Mouse (Mus musculus) liver, embryonic 12.5 days (tissue): ENCODE results near the gene Crmp1. TPM values are rescaled to one million over a fixed set of nuclear protein-coding genes. Genes with fewer than 3 reads are reported as not detected.

Experiments used
- ATAC-seq: fragments of 200-750 bp; cut with Nextera tagmentation; 2 replicates; pipeline ENCODE4 v1.8.0; 2017; ENCODE audit warnings: moderate number of reproducible peaks, mild to moderate bottlenecking, moderate library complexity
- H3K27ac ChIP-seq: fragments of 300-500 bp; sonication (generic); 2 replicates; pipeline ENCODE4 v1.5.1; 2016; ENCODE audit warnings: mild to moderate bottlenecking
- H3K27me3 ChIP-seq: fragments of 300-500 bp; sonication (generic); replicated peaks from 2 replicates; pipeline ENCODE4 v1.6.1; 2016; ENCODE audit warnings: mild to moderate bottlenecking, moderate library complexity
- H3K36me3 ChIP-seq: fragments of 300-500 bp; sonication (generic); 2 replicates; pipeline ENCODE4 v1.6.1; 2016; ENCODE audit warnings: mild to moderate bottlenecking, moderate library complexity
- H3K4me1 ChIP-seq: fragments of 300-500 bp; sonication (generic); 2 replicates; pipeline ENCODE4 v1.6.1; 2016
- H3K4me2 ChIP-seq: fragments of 300-500 bp; sonication (generic); 2 replicates; pipeline ENCODE4 v1.6.1; 2016; ENCODE audit warnings: mild to moderate bottlenecking, moderate library complexity
- H3K4me3 ChIP-seq: fragments of 300-500 bp; sonication (generic); 2 replicates; pipeline ENCODE4 v1.5.1; 2016; ENCODE audit warnings: mild to moderate bottlenecking, moderate library complexity
- H3K9ac ChIP-seq: fragments of 300-500 bp; sonication (generic); 2 replicates; pipeline ENCODE4 v1.6.1; 2016; ENCODE audit warnings: mild to moderate bottlenecking, moderate library complexity
- H3K9me3 ChIP-seq: fragments of 300-500 bp; sonication (generic); replicated peaks from 2 replicates; pipeline ENCODE4 v1.6.1; 2016; ENCODE audit warnings: mild to moderate bottlenecking, moderate library complexity
- WGBS: fragments of 180-500 bp; shearing (Covaris S2); methylation state at CpG from one replicate; pipeline ENCODE4 v1.1.7; 2016; ENCODE audit not compliant: insufficient replicate concordance; 5-methylcytosine and 5-hydroxymethylcytosine counted together
- polyA plus RNA-seq: library from polyadenylated mRNA; unstranded; fragments of >200 nt; fragmentation: Nextera tagmentation; extraction: Ambion mirVana; gene quantifications from 2 replicates; pipeline ENCODE4 v1.2.1, GENCODE M21; 2016

Crmp1 gene
- polyA plus RNA-seq, 1 experiment from 2014 or later, result 2.4 TPM

- no peak for ATAC-seq
- Histone ChIP-seq H3K4me2 (no peak overlapping the region), H3K4me1 (no peaks in the 10 kb centered on the region), H3K27me3 (no peaks in the 10 kb centered on the region), H3K36me3 (0 out of 2 replicates have a peak, but pooled peaks cover 3% of the 10 kb centered on the region), H3K9ac (no peak overlapping the region), H3K4me3 (no peak overlapping the region), H3K27ac (no peak overlapping the region), H3K9me3 (no peaks in the 10 kb centered on the region)
- 53% methylated on average over 3 of the region's 3 CpGs for WGBS
Observed at GRCm38 (mm10) chr5:37320174-37320573, 78.4 kb downstream of the Crmp1 start.

GRCm38 (mm10) chr5:37320761-37321160, 79.0 kb downstream of the Crmp1 start:
- H3K27ac ChIP-seq, result no peak overlapping the region
- H3K4me1 ChIP-seq, result no peaks in the 10 kb centered on the region
- H3K9ac ChIP-seq, result no peak overlapping the region
- no peaks in the 10 kb centered on the region for H3K9me3 ChIP-seq
- H3K36me3 ChIP-seq, result peaks cover 9% of the 10 kb centered on the region; the same call in 1 of the 2 replicates
- H3K4me3 ChIP-seq, result no peak overlapping the region
- 60% methylated on average over 4 of the region's 4 CpGs for WGBS
- H3K4me2 ChIP-seq, result no peak overlapping the region
- H3K27me3 ChIP-seq, result no peaks in the 10 kb centered on the region
- ATAC-seq, result no peak

DNA sequence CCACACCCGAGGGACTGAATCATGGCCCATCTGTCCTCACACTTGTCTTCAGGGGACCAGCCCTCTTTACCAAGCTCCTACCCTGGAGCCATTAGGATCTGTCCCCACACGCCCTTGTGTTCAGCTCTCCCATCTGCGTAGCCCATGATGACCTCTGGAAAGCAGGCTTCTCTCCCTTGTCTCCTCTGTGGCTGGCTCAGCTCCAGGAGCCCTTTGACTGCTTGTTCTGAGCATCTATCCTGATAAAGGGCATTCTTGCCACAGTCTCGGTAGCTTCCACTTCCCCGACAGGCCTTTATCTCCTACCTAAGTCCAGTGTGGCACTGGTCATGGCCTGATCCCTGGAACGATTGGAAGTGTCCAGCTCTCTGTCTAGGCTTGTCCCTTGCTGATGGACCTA, 84.9 kb downstream of the Crmp1 start:
- no peak overlapping the region for H3K4me2 ChIP-seq
- ATAC-seq, result no peak
- no peaks in the 10 kb centered on the region for H3K4me1 ChIP-seq
- peaks cover 13% of the 10 kb centered on the region for H3K36me3 ChIP-seq
- WGBS, result 72% methylated on average over 6 of the region's 6 CpGs
- H3K27me3 ChIP-seq, result no peaks in the 10 kb centered on the region
- H3K4me3 ChIP-seq, result no peak overlapping the region
- no peak overlapping the region for H3K9ac ChIP-seq
- H3K9me3 ChIP-seq, result no peaks in the 10 kb centered on the region
- H3K27ac ChIP-seq, result no peak overlapping the region

DNA sequence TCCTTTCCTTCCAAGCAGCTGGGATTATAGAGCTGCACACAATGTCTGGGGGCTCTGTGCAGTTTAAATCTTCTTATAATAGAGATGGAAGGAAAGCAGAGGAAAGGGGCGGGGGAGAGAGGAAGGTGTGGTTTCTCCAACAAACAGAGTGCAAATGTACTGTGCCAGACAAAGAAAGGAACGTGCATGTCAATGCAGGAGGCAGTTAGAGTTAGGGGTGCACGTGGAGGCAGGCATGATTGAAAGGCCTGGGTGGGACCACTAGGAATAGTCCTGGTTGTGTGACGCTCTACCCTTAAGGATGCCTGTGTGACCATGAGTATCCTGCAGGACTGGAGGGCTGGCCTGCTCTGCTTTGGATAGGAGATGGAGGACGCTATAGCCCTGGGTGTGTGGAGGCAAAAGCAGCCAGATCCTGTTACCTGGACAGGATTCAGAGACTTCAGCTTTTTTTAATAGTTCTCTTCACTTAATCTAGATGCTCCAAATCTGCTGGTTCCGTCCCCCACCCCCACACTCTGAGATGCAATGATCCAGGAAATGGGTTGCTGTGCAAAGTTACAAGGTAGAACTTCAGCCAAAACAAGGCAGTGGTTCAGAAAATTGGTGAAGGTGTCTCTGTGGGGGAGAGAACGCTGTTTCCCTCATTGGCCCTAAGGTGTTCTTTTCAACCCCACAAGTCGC, 88.9 kb downstream of the Crmp1 start:
- Histone ChIP-seq H3K36me3 (peaks cover 6% of the 10 kb centered on the region), H3K27me3 (peaks cover 14% of the 10 kb centered on the region), H3K4me1 (no peaks in the 10 kb centered on the region), H3K4me3 (no peak overlapping the region), H3K9me3 (no peaks in the 10 kb centered on the region), H3K9ac (no peak overlapping the region), H3K4me2 (no peak overlapping the region), H3K27ac (no peak overlapping the region)
- ATAC-seq, result no peak
- 60% methylated on average over 8 of the region's 8 CpGs for WGBS

DNA sequence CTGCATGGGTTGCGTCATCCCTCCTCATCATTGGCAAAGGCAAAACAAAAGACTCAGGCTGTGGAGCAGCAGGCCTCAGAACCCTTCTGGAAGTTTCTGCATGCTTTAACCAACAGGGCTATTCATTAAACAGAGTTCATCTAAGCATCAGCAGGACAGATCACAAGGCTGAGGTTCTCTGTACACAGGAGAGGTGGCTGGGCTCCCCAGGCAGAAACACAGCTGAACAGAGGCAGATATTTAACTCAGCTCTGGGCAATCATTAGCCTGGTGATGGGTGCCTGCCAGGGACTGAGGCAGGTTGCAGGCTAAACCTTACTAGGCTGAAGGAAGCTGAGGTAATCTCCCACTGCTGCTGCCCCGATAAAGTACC, 89.4 kb downstream of the Crmp1 start:
- H3K27me3 ChIP-seq, result peaks cover 19% of the 10 kb centered on the region
- ATAC-seq, result no peak
- H3K4me1 ChIP-seq, result no peaks in the 10 kb centered on the region
- H3K9me3 ChIP-seq, result no peaks in the 10 kb centered on the region
- 71% methylated on average over 2 of the region's 2 CpGs for WGBS
- H3K4me2 ChIP-seq, result no peak overlapping the region
- peaks cover 3% of the 10 kb centered on the region; the same call in 1 of the 2 replicates for H3K36me3 ChIP-seq
- H3K9ac ChIP-seq, result no peak overlapping the region
- H3K4me3 ChIP-seq, result no peak overlapping the region
- no peak overlapping the region for H3K27ac ChIP-seq

DNA sequence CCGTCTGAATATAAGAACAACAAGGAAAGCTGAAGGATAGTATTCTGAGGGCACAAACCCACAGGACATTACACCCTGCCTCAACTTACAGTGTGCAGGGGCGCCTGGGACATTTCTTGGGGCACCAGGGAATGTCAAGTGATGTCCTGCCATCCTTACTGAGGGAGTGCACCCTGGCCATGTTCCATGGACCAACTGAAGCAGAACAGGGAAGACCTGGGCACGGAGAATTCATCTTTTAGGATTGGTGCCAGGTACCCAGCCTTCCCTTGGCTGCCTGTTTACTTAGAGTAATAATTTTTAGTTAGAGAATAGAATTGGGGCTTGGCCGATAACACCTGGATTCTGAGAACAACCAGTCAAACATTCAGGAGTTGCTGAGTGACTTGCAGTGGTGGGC, 90.3 kb downstream of the Crmp1 start:
- H3K27ac ChIP-seq, result no peak overlapping the region
- no peak overlapping the region for H3K4me2 ChIP-seq
- WGBS, result 54% methylated on average over 4 of the region's 4 CpGs
- H3K9ac ChIP-seq, result no peak overlapping the region
- peaks cover 28% of the 10 kb centered on the region for H3K27me3 ChIP-seq
- H3K4me3 ChIP-seq, result no peak overlapping the region
- peaks cover under 1% of the 10 kb centered on the region; the same call in 1 of the 2 replicates for H3K4me1 ChIP-seq
- no peak for ATAC-seq
- H3K36me3 ChIP-seq, result no peaks in the 10 kb centered on the region
- H3K9me3 ChIP-seq, result no peaks in the 10 kb centered on the region

- 53% methylated on average over 3 of the region's 3 CpGs for WGBS
- no peaks in the 10 kb centered on the region for H3K36me3 ChIP-seq
- H3K9me3 ChIP-seq, result no peaks in the 10 kb centered on the region
- no peak overlapping the region for H3K4me2 ChIP-seq
- H3K4me3 ChIP-seq, result no peak overlapping the region
- no peak overlapping the region for H3K9ac ChIP-seq
- no peak for ATAC-seq
- H3K27ac ChIP-seq, result no peak overlapping the region
- peaks cover 20% of the 10 kb centered on the region for H3K4me1 ChIP-seq
- peaks cover 44% of the 10 kb centered on the region for H3K27me3 ChIP-seq
Observed at GRCm38 (mm10) chr5:37335061-37335460, 93.3 kb downstream of the Crmp1 start.

DNA sequence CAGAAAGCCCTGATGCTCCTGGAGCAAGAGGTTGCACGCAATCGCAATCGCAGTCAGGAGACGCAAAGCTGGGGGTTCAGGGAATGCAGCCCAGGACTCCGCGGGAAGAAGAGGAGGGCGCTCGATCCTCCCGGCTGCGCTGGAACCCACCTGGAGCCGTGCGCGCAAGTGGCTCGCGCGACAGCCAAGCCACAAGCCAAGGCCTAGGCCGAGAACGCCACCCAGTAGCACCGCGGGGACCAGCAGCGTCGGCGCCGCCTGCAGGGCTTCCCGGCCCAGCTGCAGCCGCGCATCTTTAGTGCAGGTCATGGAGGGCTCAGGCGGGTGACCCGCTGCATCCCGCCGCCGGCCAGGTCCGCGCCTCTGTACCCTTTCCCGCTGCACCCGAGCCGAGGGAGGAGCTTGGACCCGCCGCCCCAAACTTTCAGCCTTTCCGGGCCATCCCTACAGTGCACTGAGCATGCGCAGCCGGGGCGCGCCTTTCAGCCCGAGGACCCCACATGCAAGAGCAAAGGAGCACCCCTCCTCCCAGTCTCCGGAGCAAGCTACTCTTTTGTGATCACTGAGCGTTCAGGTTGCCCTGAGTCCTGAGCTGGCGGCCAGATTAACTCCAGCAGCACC, 94.9 kb downstream of the Crmp1 start, which contains the start of gene Evc:
Gene Evc, minus strand, starts transcription at position 410 of the 621 bp plus-strand sequence.
- WGBS, result 1% methylated on average over 48 of the region's 48 CpGs
- peaks cover 20% of the 10 kb centered on the region for H3K4me1 ChIP-seq
- H3K9ac ChIP-seq, result peak within 1 kb of the TSS; percentile 55
- peak within 1 kb of the TSS; percentile 73 for H3K4me2 ChIP-seq
- peak within 1 kb of the TSS; percentile 54 for H3K4me3 ChIP-seq
- no peaks in the 10 kb centered on the region for H3K36me3 ChIP-seq
- peaks cover 44% of the 10 kb centered on the region for H3K27me3 ChIP-seq
- peak; percentile 46; the same call in 1 of the 2 replicates for ATAC-seq
- H3K9me3 ChIP-seq, result no peaks in the 10 kb centered on the region
- H3K27ac ChIP-seq, result no peak within 1 kb of the TSS

GRCm38 (mm10) chr5:37337696-37338095, 96.0 kb downstream of the Crmp1 start:
- no peak for ATAC-seq
- Histone ChIP-seq H3K36me3 (no peaks in the 10 kb centered on the region), H3K27me3 (peaks cover 44% of the 10 kb centered on the region), H3K27ac (no peak overlapping the region), H3K4me3 (peak overlapping the region; percentile 58; the same call in 1 of the 2 replicates), H3K4me1 (peaks cover 20% of the 10 kb centered on the region), H3K4me2 (peak overlapping the region; percentile 73), H3K9ac (0 out of 2 replicates have a peak overlapping the region, but pooled peaks have one; percentile 13), H3K9me3 (no peaks in the 10 kb centered on the region)
- WGBS, result 64% methylated on average over 3 of the region's 3 CpGs

- no peaks in the 10 kb centered on the region for H3K36me3 ChIP-seq
- no peaks in the 10 kb centered on the region for H3K9me3 ChIP-seq
- H3K4me2 ChIP-seq, result peak within 1 kb of the TSS; percentile 73
- peaks cover 44% of the 10 kb centered on the region for H3K27me3 ChIP-seq
- no peak within 1 kb of the TSS for H3K27ac ChIP-seq
- 3% methylated on average over 27 of the region's 27 CpGs for whole genome bisulfite sequencing
- peak within 1 kb of the TSS; percentile 58 for H3K4me3 ChIP-seq
- peak; percentile 57 for ATAC-seq
- peak within 1 kb of the TSS; percentile 55; the same call in 1 of the 2 replicates for H3K9ac ChIP-seq
- H3K4me1 ChIP-seq, result peaks cover 20% of the 10 kb centered on the region
Observed at GRCm38 (mm10) chr5:37338288-37338687, 96.5 kb downstream of the Crmp1 start, which contains the start of gene Evc2. Gene Evc2, plus strand, starts transcription at chr5:37338499.
